Mouse (Mus musculus) bone marrow macrophage, adult 2 months (primary cell): Measurements from ENCODE around the gene Ncoa3. TPM values are rescaled to one million over a fixed set of nuclear protein-coding genes. Genes with fewer than 3 reads are reported as not detected.

Source experiments
- H3K27ac ChIP-seq: 2 replicates; pipeline ENCODE4 v1.5.1; 2012; ENCODE audit warnings: low read depth, low read length; ENCODE audit not compliant: insufficient read depth
- H3K4me1 ChIP-seq: 2 replicates; pipeline ENCODE4 v1.6.1; 2012; ENCODE audit warnings: low read length; ENCODE audit not compliant: control insufficient read depth, insufficient read depth
- H3K4me3 ChIP-seq: 2 replicates; pipeline ENCODE4 v1.5.1; 2012; ENCODE audit warnings: mild to moderate bottlenecking, low read length, moderate library complexity; ENCODE audit not compliant: insufficient read depth
- CTCF ChIP-seq: IDR thresholded peaks from 2 replicates; pipeline ENCODE4 v1.5.1; 2012; ENCODE audit warnings: low read depth, mild to moderate bottlenecking, low read length, moderate library complexity
- POLR2A ChIP-seq: IDR thresholded peaks from 2 replicates; pipeline ENCODE4 v1.6.1; 2012; ENCODE audit warnings: mild to moderate bottlenecking, low read depth, low read length, borderline replicate concordance
- polyA plus RNA-seq: library from polyadenylated mRNA; stranded (reverse); fragments of >200 nt; gene quantifications from 2 replicates; pipeline ENCODE4 v1.2.4, GENCODE M21; 2012; ENCODE audit not compliant: missing spikeins, insufficient read depth, insufficient read length

Gene Ncoa3
- polyA plus RNA-seq, 1 experiment: 119 TPM

DNA sequence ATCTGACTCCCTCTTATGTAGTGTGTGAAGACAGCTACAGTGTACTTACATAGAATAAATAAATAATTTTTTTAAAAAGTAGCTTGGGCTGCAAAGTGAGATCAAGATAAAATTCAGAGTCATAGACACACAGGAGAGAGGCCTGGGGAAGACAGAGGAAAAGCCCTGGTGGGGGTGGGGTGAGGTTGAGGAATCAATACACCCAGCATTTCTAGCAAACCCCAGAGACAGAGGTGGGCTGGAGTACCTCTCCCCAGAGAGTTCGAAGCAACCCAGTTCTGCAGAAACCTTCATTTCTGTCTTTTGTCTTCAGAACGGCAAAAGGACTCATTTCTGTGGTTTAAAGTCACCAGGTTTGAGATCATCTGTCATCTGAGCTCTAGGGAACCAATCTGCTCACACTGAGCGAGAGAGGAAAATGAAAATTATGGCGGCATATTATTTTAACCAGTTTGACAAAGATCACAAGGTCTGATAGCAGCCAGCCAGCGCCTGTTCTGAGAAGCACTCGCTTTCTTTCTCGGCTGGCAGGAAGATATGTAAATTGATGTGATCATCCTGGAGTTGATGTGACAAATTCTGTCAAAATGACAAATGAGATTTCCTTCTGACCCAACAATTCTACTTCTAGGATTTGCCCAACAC is 36.2 kb upstream of the Ncoa3 start:
- TF ChIP-seq CTCF (no peak), POLR2A (no peak)
- peak overlapping the region; percentile 99 for H3K27ac ChIP-seq
- H3K4me1 ChIP-seq: peaks cover 58% of the 10 kb centered on the region
- peak overlapping the region; percentile 53 for H3K4me3 ChIP-seq

DNA sequence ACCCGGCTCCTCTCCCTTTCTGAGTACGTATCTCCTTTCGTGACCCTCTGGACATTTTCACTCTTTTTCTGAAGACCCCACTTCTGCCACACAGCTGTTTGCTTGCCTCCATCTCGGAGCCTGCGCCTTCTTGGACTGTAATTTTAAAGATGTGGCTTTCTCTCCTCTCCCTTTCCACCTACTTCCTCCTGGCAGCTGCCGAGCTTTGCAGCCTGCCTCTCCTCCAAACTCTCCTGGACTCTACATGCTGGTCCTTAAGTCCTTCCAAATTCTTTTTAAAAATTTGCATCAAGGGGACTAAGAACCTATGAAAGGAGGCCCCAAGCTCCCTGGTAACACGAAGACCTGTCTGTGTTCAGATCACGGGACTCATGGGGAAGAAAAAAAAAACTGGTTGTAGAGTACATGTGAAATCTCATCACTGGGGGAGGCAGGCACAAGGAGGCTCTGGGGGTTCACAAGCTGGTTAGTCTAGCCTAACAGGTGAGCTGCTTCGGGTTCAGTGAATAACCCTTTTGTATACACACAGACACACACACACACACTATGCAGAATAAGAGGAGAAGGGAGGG is 35.1 kb upstream of the Ncoa3 start:
- Histone ChIP-seq H3K4me3 (peak overlapping the region; percentile 53), H3K4me1 (peaks cover 49% of the 10 kb centered on the region), H3K27ac (peak overlapping the region; percentile 99)
- TF ChIP-seq POLR2A: no peak
- no peak for TF ChIP-seq CTCF

DNA sequence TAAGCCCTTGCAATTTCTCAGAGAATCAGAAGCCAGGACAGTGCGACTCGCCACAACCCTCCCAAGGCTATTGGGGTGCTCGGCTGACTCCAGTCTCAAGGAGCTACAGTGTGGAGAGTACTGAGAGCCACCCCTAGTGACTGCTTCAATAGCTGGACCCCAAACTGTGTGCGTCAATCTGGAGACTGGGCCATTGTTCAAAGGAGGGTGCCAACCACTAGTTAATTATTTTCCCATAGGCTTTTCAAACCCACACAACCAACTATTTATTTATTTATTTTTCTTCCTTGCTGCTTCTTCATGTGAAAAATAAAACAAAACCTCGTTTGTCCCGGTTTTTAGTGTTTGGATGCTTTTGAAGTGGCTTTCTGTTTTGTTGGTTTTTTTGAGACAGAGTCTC is 33.9 kb upstream of the Ncoa3 start:
- Histone ChIP-seq H3K4me1 (peaks cover 40% of the 10 kb centered on the region), H3K27ac (no peak overlapping the region)
- TF ChIP-seq CTCF: no peak
- TF ChIP-seq POLR2A: no peak

DNA sequence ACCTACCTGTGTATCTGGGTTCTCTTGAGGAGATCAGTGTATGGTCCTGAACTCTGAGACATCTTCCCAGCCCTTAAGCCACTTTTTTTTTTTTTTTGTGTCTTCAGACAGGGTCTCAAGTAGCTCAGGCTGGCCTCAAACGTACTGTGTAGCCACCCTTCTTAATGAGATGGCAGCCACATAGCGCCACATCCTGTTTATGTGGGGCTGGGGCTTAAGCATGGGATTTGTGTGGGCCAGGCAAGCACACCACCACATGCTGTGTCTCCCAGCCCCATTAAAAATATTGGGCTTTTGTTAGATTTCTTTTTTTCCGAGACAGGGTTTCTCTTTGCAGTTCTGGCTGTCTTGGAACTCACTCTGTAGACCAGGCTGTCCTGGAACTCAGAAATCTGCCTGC is 31.7 kb upstream of the Ncoa3 start:
- H3K27ac ChIP-seq: no peak overlapping the region
- H3K4me3 ChIP-seq: no peak overlapping the region
- H3K4me1 ChIP-seq: peaks cover 33% of the 10 kb centered on the region
- TF ChIP-seq POLR2A (no peak), CTCF (no peak)

More for the DNA sequence above, 33.9 kb upstream of the Ncoa3 start:
- H3K4me3 ChIP-seq: no peak overlapping the region

DNA sequence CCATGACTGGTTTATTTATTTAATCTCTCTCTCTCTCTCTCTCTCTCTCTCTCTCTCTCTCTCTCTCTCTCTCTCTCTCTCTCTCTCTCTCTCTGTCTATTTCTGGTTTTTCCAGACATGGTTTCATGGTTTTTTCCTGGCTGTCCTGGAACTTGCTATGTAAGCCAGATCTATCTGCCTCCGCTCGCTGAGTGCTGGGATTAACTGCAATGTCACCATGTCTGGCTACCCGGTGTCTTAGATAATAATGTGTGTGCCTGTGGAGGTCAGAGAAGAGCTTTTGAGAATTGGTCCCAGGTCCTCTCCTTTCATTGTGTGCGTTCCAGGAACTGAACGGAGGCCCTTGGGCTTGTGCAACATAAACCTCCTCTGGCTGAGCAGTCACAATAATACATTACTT is 29.6 kb upstream of the Ncoa3 start:
- Histone ChIP-seq H3K27ac (no peak overlapping the region), H3K4me3 (no peak overlapping the region), H3K4me1 (peaks cover 26% of the 10 kb centered on the region)
- no peak for TF ChIP-seq POLR2A
- no peak for TF ChIP-seq CTCF

DNA sequence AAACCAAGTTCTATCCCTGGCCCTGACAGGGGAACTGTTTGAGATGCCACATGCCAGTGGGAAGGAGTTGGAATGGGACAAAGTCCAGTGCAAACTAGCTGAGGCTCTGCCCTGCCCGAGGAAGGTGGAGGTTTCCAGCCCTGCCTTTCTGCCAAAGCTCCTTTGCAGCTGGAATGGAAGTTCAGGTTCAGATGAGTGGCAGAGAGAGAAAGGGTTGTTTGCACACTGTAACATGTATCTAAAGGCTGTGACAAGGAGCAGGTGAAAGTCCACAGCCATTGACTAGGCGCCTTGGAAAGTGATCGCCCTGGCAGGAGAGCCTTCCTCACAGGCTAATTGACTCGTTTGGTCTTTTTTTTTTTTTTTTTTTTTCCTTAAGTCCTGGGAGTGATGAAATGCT is 28.3 kb upstream of the Ncoa3 start:
- H3K27ac ChIP-seq: no peak overlapping the region
- no peak overlapping the region for H3K4me3 ChIP-seq
- TF ChIP-seq POLR2A (no peak), CTCF (no peak)
- H3K4me1 ChIP-seq: peaks cover 29% of the 10 kb centered on the region

DNA sequence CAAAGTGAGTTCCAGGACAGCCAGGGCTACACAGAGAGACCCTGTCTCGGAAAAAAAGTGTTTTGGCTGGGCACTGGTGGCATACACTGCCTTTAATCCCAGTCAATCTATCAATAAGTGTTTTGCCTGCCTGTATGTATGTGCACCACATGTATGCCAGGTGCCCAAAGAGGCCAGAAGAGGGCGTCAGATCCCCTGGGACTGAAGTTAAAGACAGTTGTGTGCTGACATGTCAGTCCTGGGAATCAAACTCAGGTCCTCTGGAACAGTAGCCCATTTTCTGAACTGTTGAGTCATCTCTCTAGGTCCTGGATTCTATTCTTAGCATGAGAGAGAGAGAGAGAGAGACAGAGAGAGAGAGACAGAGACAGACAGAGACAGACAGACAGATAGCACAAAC is 25.4 kb upstream of the Ncoa3 start:
- TF ChIP-seq CTCF (no peak), POLR2A (no peak)
- H3K4me1 ChIP-seq: peaks cover 50% of the 10 kb centered on the region
- H3K27ac ChIP-seq: peak overlapping the region; percentile 90
- H3K4me3 ChIP-seq: no peak overlapping the region

DNA sequence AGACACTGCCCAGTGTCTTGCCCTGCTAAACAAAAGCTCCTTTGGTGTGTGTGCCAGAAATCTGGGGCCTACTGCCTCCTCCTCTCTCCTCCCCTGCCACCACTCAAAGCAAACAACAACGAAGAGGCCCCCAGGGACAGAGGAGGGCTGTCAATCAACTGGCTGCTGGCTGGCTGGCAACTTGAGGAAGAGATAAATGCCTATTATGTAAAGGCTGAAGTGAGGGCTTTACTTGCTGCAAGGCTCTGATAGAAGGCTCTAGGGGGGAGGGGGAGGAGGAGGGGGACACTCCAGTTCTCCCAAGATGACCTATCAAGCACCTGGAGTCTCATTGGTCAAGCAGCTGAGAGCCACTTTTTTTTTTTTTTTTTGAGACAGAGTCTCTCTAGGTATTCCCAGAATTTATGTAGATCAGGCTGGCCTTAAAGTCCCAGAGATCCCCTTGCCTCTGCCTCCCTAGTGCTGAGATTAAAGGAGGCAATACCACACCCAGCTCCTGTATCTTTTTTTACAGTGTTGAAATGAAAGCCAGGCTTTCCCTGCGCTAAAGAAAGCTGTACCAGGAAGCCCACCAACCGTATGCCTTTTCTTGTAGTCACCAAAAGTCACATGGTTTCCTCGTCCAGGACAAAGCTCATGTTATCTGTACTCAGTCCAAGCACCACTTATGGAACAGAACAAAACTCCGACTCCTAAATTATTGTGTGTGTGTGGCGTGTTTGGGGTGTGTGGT is 24.4 kb upstream of the Ncoa3 start:
- TF ChIP-seq CTCF (no peak), POLR2A (no peak)
- Histone ChIP-seq H3K4me1 (peaks cover 50% of the 10 kb centered on the region), H3K4me3 (no peak overlapping the region), H3K27ac (peak overlapping the region; percentile 90)

DNA sequence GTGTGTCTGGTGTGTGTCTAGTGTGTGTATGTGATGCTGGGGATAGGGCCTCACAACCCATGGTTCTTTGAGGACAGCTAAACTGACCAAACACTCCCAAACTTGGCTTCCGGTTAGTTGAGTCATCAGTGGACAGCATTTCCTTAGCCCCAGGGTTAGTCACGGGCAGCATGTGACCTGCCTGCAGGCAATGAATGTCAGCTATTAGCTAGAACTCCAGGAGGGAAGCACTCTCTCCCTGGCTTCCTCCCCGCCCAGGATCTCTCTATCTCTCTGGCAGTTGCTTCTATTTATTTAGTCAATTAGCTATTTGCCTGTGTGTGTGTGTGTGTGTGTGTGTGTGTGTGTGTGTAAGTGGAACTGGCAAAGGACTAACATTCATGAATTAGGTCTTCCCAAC is 23.6 kb upstream of the Ncoa3 start:
- Histone ChIP-seq H3K27ac (peak overlapping the region; percentile 93), H3K4me1 (peaks cover 50% of the 10 kb centered on the region), H3K4me3 (peak overlapping the region; percentile 27; the same call in 1 of the 2 replicates)
- TF ChIP-seq POLR2A (no peak), CTCF (no peak)

DNA sequence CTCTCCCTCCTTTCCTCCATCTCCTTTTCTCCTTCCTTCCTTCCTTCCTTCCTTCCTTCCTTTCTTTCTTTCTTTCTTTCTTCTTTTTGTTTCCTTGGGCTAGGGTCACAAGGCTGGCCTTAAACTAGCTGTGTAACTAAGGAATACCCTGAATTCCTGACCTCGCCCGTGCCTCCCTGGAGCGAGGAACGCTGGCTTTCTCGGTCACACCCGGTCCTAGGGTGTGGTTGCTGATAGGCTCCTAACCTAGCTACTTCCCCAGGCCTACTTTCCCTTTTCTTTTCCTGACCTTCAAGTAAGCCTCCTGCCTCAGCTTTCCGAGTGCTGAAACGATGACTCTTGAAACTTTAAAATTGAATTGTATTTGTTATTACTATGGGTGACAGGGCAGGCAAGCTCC is 23.0 kb upstream of the Ncoa3 start:
- H3K4me3 ChIP-seq: peak overlapping the region; percentile 27
- TF ChIP-seq POLR2A: no peak
- TF ChIP-seq CTCF: no peak
- peaks cover 44% of the 10 kb centered on the region for H3K4me1 ChIP-seq
- H3K27ac ChIP-seq: peak overlapping the region; percentile 93
